Mouse (Mus musculus) neural tube, embryonic 11.5 days (tissue): ENCODE results near the gene Gstm4. TPM values are rescaled to one million over a fixed set of nuclear protein-coding genes. Genes with fewer than 3 reads are reported as not detected.
"Not testable (repeated sequence)": the region's sequence is repeated elsewhere in the genome, so short reads cannot be mapped to it uniquely, and the experiment has no call there.

Source experiments
- ATAC-seq: fragments of 200-750 bp; cut with Nextera tagmentation; 2 replicates; pipeline ENCODE4 v1.8.0; 2017; ENCODE audit warnings: moderate number of reproducible peaks, mild to moderate bottlenecking, moderate TSS enrichment, moderate library complexity; ENCODE audit not compliant: insufficient read depth, low FRiP score, low TSS enrichment
- DNase-seq: peaks from one replicate; pipeline ENCODE4 v3.0.0-alpha.2; 2015; ENCODE audit warnings: low spot score
- H3K27ac ChIP-seq: fragments of 300-500 bp; sonication (generic); 2 replicates; pipeline ENCODE4 v1.5.1; 2014; ENCODE audit warnings: low read depth, mild to moderate bottlenecking, low read length
- H3K27me3 ChIP-seq: fragments of 300-500 bp; sonication (generic); 2 replicates; pipeline ENCODE4 v1.6.1; 2014; ENCODE audit warnings: mild to moderate bottlenecking, low read length, mixed read lengths; ENCODE audit not compliant: control insufficient read depth, insufficient read depth
- H3K36me3 ChIP-seq: fragments of 300-500 bp; sonication (generic); 2 replicates; pipeline ENCODE4 v1.6.1; 2014; ENCODE audit warnings: mild to moderate bottlenecking, low read length, moderate library complexity, mixed read lengths; ENCODE audit not compliant: control insufficient read depth, insufficient read depth
- H3K4me1 ChIP-seq: fragments of 300-500 bp; sonication (generic); 2 replicates; pipeline ENCODE4 v1.6.1; 2014; ENCODE audit warnings: low read length, mixed read lengths; ENCODE audit not compliant: control insufficient read depth, insufficient read depth
- H3K4me2 ChIP-seq: fragments of 300-500 bp; sonication (generic); 2 replicates; pipeline ENCODE4 v1.6.1; 2014; ENCODE audit warnings: low read depth, mild to moderate bottlenecking, moderate library complexity
- H3K4me3 ChIP-seq: fragments of 300-500 bp; sonication (generic); 2 replicates; pipeline ENCODE4 v1.5.1; 2014; ENCODE audit warnings: low read depth, low read length
- H3K9ac ChIP-seq: fragments of 300-500 bp; sonication (generic); 2 replicates; pipeline ENCODE4 v1.6.1; 2014; ENCODE audit warnings: mild to moderate bottlenecking, low read length
- H3K9me3 ChIP-seq: fragments of 300-500 bp; sonication (generic); 2 replicates; pipeline ENCODE4 v1.6.1; 2016; ENCODE audit warnings: low read length; ENCODE audit not compliant: control insufficient read depth
- WGBS: fragments of 180-500 bp; shearing (Covaris S2); extraction: QIAGEN DNeasy Blood & Tissue Kit; methylation state at CpG from one replicate; pipeline ENCODE4 v1.1.7; 2014; 5-methylcytosine and 5-hydroxymethylcytosine counted together
- polyA plus RNA-seq: library from polyadenylated mRNA; unstranded; fragments of >200 nt; fragmentation: Nextera tagmentation; extraction: Ambion mirVana; gene quantifications from 2 replicates; pipeline ENCODE4 v1.2.1, GENCODE M21; 2014

The Gstm4 gene
- polyA plus RNA-seq, 1 experiment from 2014 or later = 12.9 TPM

GRCm38 (mm10) chr3:108026049-108026448 lies 18.6 kb downstream of the Gstm4 start:
- no peak for ATAC-seq
- no peaks in the 10 kb centered on the region for H3K36me3 ChIP-seq
- H3K9me3 ChIP-seq = no peaks in the 10 kb centered on the region
- H3K4me2 ChIP-seq = no peak overlapping the region
- H3K27me3 ChIP-seq = no peaks in the 10 kb centered on the region
- WGBS = 81% methylated on average over 5 of the region's 5 CpGs
- H3K4me3 ChIP-seq = no peak overlapping the region
- H3K4me1 ChIP-seq = no peaks in the 10 kb centered on the region
- no peak overlapping the region for H3K27ac ChIP-seq
- DNase-seq = no peak
- no peak overlapping the region for H3K9ac ChIP-seq

GRCm38 (mm10) chr3:108025318-108025717 lies 19.4 kb downstream of the Gstm4 start:
- Histone ChIP-seq H3K4me3 (no peak overlapping the region), H3K9me3 (no peaks in the 10 kb centered on the region), H3K4me2 (no peak overlapping the region), H3K36me3 (no peaks in the 10 kb centered on the region), H3K27ac (no peak overlapping the region), H3K4me1 (no peaks in the 10 kb centered on the region), H3K9ac (no peak overlapping the region), H3K27me3 (no peaks in the 10 kb centered on the region)
- WGBS = 71% methylated on average over 4 of the region's 4 CpGs
- ATAC-seq (no peak), DNase-seq (no peak)

GRCm38 (mm10) chr3:108022650-108023049 lies 22.0 kb downstream of the Gstm4 start:
- no peak overlapping the region for H3K27ac ChIP-seq
- no peak for ATAC-seq
- no peak overlapping the region for H3K4me2 ChIP-seq
- no peaks in the 10 kb centered on the region for H3K36me3 ChIP-seq
- 0 out of 2 replicates have a peak, but pooled peaks cover 6% of the 10 kb centered on the region for H3K4me1 ChIP-seq
- H3K27me3 ChIP-seq = no peaks in the 10 kb centered on the region
- DNase-seq = no peak
- H3K9me3 ChIP-seq = no peaks in the 10 kb centered on the region
- H3K9ac ChIP-seq = no peak overlapping the region
- H3K4me3 ChIP-seq = no peak overlapping the region
- 80% methylated on average over 6 of the region's 6 CpGs for WGBS

DNA sequence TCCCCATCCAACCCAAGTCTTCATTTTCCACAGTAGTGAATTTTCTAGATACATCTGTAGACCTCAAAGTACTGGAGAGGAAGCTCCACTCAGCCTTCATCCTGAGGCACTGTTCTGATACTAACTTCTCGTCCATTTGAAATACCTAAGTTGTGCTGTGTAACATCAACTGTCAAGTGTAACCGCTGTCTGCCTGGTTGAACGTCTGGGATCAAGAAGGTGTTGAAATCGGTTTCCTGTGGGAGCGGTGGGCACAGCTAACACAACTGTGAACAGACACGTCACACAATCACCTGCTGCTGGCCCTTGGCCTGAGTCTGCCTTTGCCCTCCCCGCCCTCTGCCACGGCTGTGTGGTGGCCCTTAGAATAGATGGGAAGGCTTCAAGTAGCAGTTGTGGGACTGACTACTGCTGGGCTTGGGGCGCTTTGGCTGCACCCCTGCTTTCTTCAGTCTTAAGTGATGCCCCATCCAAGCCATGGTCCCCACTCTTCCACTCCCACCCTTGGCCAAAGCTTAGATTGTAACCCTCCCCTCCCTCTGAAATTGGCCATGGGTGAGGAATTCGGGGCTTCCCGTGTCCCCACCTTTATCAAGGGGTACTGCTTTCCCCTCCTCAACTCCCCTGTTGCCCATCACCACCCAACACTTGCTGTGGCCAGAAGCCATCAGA lies 24.2 kb downstream of the Gstm4 start:
- not testable (repeated sequence) for H3K27ac ChIP-seq, DNase-seq, H3K27me3 ChIP-seq, H3K36me3 ChIP-seq, H3K9ac ChIP-seq, H3K9me3 ChIP-seq, H3K4me3 ChIP-seq, ATAC-seq, H3K4me2 ChIP-seq
- 85% methylated on average over 11 of the region's 11 CpGs for WGBS
- peaks cover 11% of the 10 kb centered on the region; the same call in 1 of the 2 replicates for H3K4me1 ChIP-seq

GRCm38 (mm10) chr3:108019226-108019625 lies 25.5 kb downstream of the Gstm4 start:
- DNase-seq, H3K4me2 ChIP-seq, ATAC-seq, H3K27ac ChIP-seq, H3K9ac ChIP-seq, H3K36me3 ChIP-seq, H3K27me3 ChIP-seq, H3K4me3 ChIP-seq, H3K9me3 ChIP-seq: not testable (repeated sequence)
- WGBS = 79% methylated on average over 3 of the region's 3 CpGs
- peaks cover 11% of the 10 kb centered on the region; the same call in 1 of the 2 replicates for H3K4me1 ChIP-seq

DNA sequence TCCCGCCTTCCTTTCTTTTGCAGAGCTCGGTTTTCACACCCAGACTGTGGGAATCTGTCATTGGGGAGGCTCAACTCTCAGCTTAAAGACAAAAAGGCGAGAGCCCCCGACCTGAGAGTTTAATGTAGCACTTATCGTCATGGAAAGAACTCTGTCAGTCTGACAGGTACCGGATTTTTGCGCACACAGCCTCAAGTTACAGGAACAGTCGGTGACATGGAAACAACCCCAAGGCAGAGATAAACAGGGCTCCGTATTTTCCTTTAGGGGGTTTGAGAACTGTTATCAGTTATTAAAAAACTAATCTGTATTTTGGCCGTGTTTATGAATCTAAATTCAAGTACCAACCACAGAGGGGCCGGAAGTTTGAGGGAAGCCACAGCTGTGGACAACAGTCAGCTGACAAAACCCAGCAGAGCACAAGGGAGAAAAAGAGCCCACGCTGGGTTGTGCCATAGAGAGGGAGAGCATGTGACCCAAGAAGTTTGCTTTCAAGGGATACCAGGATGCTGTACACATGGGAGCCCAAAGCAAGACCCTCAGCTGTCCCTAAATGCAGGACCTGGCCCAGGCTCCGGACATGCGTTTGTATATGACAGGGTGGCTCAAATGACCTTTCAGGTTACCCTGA lies 26.4 kb downstream of the Gstm4 start:
- peaks cover 11% of the 10 kb centered on the region; the same call in 1 of the 2 replicates for H3K4me1 ChIP-seq
- peak; percentile 28; the same call in 1 of the 2 replicates for ATAC-seq
- DNase-seq = no peak
- peak overlapping the region; percentile 36; the same call in 1 of the 2 replicates for H3K4me3 ChIP-seq
- peak overlapping the region; percentile 86 for H3K4me2 ChIP-seq
- peak overlapping the region; percentile 15; the same call in 1 of the 2 replicates for H3K9ac ChIP-seq
- H3K27me3 ChIP-seq = no peaks in the 10 kb centered on the region
- no peaks in the 10 kb centered on the region for H3K36me3 ChIP-seq
- 39% methylated on average over 14 of the region's 14 CpGs for WGBS
- no peak overlapping the region for H3K27ac ChIP-seq
- H3K9me3 ChIP-seq = no peaks in the 10 kb centered on the region

GRCm38 (mm10) chr3:108017473-108018189 lies 27.1 kb downstream of the Gstm4 start, which contains the start of gene Gstm1:
Gstm1 (minus strand) TSS chr3:108017973.
- H3K4me2 ChIP-seq = peak within 1 kb of the TSS; percentile 86
- DNase-seq (peak; percentile 92), ATAC-seq (peak; percentile 94)
- peak within 1 kb of the TSS; percentile 36 for H3K4me3 ChIP-seq
- under 1% methylated on average over 31 of the region's 31 CpGs for WGBS
- peaks cover 11% of the 10 kb centered on the region; the same call in 1 of the 2 replicates for H3K4me1 ChIP-seq
- no peaks in the 10 kb centered on the region for H3K9me3 ChIP-seq
- H3K27me3 ChIP-seq = no peaks in the 10 kb centered on the region
- peak within 1 kb of the TSS; percentile 55 for H3K9ac ChIP-seq
- no peaks in the 10 kb centered on the region for H3K36me3 ChIP-seq
- H3K27ac ChIP-seq = peak within 1 kb of the TSS; percentile 46; the same call in 1 of the 2 replicates

DNA sequence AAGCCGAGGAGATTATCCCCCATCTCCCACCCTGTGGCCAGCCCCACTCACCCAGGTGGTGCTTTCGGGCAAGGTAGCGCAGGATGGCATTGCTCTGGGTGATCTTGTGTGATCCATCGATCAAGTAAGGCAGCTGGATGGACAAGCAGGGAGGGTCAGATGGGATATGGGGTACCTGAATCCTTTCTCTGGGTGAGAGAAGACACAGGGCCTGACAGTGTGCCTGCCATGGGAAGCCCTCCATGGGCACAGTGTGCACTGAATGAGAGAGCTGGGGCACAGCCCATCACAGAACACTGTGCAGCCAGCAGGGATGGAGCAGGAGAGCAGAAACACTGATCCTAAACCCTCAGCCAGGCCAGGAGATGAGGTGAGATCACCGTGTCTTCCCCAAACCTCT lies 28.2 kb downstream of the Gstm4 start:
- not testable (repeated sequence) for H3K9me3 ChIP-seq, H3K27ac ChIP-seq, H3K36me3 ChIP-seq, DNase-seq, H3K4me3 ChIP-seq, H3K27me3 ChIP-seq, H3K4me2 ChIP-seq, H3K9ac ChIP-seq, ATAC-seq
- H3K4me1 ChIP-seq = peaks cover 11% of the 10 kb centered on the region; the same call in 1 of the 2 replicates
- WGBS = 86% methylated on average over 5 of the region's 5 CpGs
